Mouse (Mus musculus) small intestine, adult 2 months (tissue): ENCODE data around the gene Gm10491.

ENCODE experiments used
- CTCF ChIP-seq: fragments of 200-500 bp; IDR thresholded peaks from 2 replicates; pipeline ENCODE4 v1.5.1; 2012; ENCODE audit warnings: low read depth, mild to moderate bottlenecking, control low read depth, inconsistent platforms, low read length, moderate library complexity, mixed read lengths; ENCODE audit not compliant: insufficient replicate concordance, insufficient read length; ENCODE audit errors: extremely low read depth
- POLR2A ChIP-seq: fragments of 200-500 bp; IDR thresholded peaks from 2 replicates; pipeline ENCODE4 v1.6.1; 2012; ENCODE audit warnings: low read depth, mild to moderate bottlenecking, control low read depth, inconsistent platforms, low read length, moderate library complexity

DNA sequence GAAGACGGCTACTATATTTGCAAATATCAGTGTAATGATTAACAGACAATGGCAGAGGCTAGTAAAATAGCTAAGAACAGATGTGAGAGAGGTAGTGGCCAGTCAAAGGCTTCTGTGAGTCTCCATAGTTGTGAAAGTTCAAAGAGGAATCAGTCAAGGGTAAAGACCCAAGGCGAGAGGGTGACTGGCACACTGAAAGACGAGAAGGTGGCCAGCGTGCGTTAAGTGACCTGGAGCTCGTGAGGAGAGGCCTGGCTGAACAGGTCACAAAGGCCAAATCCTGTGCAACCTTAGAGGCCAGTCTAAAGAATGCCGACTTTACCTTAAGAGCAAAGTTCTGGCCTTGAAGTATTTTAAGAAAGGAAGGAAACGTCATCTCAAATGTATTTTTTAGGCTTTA lies 38.0 kb upstream of the Gm10491 start:
- TF ChIP-seq CTCF (no peak), POLR2A (no peak)
